Mouse (Mus musculus) kidney, adult 11 months (tissue): ENCODE data around the gene Gm17617.
"Not testable (repeated sequence)": the region's sequence is repeated elsewhere in the genome, so short reads cannot be mapped to it uniquely, and the experiment has no call there.

Experiments used
- DNase-seq: peaks from one replicate; pipeline ENCODE4 v3.0.0; 2022

Gm17617 gene

DNA sequence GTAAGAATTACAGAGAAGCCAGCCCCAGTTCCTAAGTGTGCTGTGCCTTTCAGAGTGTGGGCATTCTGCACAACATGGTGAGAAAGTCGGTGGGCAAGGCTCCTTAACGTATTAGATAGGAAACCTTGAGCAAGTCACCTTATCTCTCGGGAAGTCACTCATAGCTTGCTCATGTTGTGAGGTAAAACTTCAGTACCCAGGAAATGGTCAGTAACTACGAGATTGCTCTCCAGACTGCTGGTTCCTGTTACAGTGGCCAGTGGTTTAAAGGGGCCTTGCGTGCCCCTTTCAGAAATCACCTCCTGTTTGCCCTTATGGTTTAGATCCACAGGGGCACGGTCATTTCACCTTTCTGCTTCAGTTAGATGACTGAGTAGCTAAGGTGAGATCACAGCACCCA lies 19.0 kb downstream of the Gm17617 start:
- DNase-seq: no peak

DNA sequence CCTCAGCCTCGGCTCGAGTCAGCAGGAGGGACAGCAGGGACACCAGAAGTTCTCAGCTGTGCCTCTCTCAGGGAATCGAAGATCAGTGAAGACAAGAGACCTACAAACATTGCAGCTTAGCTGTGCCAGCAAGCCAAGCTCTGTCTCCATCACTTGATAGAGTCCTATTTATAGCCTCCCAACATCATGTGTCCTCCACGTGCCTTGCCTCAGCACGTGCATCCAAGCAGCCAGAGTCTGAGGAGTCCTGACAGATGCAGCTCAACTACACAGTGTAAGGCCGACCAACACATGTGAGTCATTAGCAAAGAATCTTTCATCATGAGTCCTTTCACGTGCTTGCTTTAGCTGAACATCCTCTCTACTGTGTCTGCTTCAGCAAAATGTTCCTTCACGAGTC lies 25.7 kb downstream of the Gm17617 start:
- DNase-seq: peak; percentile 25

DNA sequence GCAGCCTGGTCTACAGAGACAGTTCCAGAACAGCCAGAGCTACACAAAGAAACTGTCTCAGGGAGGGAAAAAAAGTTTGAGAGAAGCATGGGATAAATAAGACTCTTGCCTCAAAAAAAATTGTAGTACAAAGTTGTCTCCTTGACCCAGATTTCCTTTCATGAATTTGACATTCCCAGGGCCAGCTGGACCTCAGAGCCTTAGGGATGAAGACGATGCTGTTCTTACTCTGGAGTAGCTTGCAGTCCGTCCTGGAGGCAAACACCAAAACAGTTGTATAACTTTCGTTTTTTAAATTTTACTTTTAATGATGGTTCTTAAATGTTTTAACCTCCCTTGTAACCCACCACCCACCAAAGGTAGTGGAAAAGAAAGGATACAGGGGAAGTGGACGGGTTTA lies 26.2 kb downstream of the Gm17617 start:
- no peak for DNase-seq

DNA sequence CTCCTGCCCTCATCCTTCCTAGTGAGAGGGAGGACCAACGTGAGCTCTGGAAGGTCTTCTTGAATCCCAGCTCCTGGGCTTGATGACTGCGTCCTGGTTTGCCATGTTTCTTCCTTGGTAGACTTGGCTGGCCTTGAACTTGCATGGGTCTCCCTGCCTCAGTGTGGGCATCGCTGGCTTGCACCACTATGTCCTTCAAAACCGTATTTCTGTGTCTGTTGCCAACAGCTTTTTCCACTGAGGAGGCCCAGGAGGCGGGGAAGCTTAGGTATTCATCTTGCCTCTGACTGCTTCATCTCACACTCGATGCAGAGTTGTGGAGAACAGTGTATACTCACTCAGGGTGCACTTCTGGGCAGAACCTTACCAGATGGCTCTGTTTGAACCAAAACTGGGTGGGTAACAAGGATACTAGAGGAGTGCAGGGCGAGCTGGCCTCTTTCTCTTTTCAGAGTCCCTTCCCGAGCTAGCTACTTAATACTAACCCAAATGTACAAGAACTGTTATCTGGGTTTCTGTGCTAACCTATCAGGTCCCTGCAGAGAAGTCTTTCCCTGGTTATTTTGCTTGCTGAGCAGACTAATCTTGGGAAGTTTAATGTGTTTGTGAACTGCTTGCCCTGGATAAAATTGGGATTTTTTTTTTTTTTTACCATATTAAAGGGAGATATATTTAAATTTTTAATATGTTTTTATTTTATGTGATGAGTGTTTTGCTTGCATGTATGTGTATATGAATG lies 27.2 kb downstream of the Gm17617 start:
- DNase-seq: peak; percentile 9

DNA sequence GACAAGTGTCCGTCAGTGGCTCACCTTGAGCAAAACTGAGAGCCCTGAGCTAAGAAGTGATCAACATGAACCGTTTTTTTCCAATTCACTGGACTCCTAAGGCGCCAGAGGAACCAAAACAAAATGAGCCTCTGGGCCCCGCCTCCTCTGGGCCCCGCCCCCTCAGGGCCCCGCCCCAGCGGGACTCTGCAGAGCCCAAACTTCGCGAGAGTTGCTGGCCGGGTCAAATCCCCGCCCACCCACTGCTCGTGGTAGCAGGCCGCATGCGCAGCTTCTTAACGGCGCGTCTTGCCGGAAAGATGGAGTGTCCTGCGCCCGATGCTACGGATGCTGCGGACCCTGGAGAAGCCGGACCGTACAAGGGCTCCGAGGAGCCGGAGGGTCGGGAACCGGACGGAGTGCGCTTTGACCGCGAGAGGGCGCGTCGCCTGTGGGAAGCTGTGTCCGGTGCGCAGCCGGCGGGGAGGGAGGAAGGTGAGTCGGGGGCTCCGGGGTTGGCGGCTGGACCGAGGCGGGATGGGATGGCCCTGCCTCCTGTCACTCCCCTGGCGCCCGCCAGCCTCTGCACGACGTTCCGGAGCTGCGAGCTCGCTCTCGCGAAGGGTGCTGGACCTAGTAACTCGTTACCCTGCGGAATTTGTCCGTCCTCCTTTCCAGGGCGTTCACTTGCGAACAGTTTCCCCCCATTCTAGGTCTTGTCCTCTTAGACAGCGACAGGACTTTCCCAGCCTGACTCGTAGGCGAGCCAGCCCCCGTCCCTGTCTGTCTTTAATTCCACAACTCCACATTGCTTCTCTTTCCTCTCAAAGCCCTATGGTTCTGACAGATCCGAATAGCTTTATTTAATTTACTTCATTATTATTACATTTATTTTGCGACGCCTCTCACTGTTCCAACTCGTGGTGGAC lies 28.0 kb downstream of the Gm17617 start, which contains the start of gene Zfp346:
Zfp346 (plus strand) TSS at position 267 of the 908 bp plus-strand sequence.
- peak; percentile 97 for DNase-seq

DNA sequence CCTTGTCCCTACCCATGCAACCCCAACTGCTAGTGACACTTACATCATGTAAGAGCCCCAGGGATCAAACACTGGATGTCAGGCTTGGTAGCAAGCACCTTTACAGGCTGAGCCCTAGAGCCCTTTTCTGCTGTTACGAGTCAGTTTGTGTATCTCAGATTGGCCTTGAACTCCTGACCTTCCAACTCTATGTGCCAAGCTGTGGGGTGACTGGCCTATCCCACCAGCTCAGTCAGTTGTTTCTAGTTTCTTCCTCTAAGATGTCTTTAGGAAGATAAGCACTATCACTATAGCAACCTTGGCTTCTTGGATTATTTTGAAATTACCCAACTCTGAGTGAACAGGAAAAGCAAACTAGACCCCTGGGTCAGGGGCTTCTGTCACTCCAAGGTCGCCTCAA lies 30.0 kb downstream of the Gm17617 start:
- DNase-seq: no peak

DNA sequence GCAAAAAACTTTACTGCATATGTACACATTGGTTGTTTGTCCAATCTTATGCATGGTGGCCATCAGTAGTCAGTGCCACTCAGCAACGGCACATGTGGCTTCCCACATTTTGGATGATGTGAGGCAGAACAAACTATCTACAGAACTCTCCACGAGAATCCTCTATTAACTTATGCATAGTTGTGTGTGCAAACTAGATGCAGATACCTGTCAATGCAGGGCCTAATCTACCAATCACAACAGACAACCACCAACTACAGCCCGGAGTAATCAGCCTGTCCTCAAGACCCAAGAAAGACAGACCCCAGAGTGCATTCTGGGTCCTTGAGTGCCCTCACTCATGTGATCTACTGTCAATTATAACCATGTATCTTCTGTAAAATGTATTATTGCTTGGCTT lies 31.0 kb downstream of the Gm17617 start:
- DNase-seq: peak; percentile 5

DNA sequence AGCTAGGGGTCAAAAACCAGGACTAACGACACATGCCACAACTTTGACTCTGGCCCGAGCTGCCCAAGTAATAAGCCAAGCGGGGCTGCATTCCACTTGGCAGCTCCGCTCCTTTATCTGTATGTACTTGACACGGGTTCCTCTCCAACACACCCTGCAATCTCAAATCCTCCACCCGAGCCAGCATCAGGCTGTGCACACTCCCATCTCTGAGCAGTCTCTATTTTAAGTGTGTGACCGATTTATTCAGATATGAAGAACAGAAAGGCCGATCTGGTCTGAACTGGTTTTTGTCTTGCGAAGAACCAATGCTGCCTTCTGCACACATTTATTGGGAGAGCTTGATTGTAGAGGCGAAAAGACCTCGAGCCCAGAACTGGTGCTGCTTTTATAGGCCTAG lies 31.7 kb downstream of the Gm17617 start:
- DNase-seq: no peak

DNA sequence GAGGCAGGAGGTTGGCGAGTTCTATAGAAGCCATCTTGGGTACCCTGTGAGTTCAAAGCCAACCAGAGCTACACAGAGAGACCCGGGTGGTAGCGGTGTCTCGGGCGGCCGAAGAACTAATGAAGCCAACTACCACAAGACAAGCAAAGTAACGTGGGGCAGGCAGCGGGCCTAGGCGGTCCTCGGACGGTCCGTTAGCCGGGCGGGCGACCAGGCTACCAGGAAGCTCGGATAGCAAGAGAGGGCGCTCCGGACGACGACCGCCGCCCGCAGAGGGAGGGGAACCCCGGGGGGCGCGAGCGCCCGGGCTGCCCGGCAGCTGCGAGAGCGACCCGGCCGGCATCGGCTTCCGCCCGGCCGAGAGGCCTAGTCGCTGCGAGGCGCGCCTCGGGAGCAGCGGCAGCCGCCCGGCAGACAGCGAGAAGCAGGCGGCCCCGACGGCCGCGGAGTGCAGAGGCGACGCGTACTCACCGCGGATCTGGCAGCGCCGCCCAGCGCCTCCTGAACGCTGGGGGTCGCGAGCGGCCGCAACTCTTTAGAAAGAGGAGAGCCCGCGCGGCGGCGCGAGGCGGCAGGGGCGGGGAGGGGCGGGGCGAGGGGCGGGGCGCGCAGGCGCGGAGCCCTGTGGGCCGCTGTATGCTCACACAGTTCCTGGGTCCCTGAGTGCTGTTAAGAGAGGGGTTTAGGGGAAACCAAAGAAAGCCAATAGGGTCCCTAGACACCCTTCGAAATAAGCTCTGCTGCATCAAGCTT lies 33.4 kb downstream of the Gm17617 start, which contains the start of gene Uimc1:
Uimc1 (minus strand) TSS at position 575 of the 753 bp plus-strand sequence.
- peak; percentile 75 for DNase-seq

DNA sequence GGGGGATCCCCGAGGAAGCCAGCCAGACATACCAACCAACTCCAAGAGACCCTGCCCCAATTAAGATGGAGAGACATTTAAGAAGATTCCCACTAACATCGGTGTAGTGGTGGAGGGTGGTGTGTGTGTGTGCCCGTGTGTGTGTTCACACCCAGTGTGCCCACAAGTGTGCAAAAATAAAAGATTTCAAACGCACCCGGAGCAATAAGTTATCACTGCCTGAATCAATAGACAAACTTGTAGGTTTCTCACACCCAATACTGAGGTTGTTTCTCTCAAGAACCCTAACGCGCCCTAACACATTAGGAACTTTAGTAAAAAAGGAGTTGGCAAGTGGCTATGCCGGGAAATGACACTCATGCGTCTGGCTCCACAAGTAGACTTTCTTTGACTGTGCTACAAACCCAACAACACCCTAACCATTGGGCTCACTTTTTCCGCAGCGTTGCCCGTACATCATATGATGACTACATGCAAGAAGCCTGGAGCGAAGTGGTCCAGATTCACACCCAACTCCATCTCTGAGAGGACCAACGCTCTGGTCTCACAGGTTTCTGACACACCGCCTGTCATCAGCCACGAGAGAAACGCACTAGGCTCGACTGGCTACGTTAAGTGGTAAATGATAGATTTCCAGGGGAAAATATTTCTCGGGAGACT lies 34.2 kb downstream of the Gm17617 start:
- peak; percentile 28 for DNase-seq

DNA sequence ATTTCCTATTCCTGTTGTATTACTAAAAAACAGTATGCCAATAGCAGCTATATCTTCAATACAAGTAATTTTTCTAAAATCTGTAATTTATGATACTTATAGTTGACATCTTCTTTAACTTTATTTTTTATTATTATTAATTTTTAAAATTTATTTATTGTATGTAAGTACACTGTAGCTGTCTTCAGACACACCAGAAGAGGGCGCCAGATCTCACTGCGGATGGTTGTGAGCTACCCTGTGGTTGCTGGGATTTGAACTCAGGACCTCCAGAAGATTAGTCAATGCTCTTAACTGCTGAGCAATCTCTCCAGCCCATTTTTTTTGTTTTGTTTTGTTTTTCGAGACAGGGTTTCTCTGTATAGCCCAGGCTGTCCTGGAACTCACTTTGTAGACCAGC lies 35.5 kb downstream of the Gm17617 start:
- not testable (repeated sequence) for DNase-seq

DNA sequence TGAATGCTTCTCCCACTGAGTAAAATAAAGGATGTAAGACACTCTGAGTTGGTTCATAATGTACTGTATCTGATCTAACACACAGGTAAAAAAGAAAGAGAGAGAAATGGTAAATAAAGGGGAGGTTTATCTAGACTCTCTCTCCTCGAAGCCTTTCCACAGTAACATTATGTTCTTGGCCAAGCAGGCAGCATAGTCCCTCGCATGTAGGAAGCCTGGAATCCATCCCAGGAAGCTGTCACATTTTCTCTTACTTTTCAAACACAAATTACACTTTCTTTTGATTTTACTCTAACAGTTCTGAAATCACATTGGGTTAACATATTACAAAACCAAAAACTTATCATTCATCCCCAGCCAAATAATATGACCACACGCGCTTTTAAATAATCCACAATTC lies 40.8 kb downstream of the Gm17617 start:
- no peak for DNase-seq
